Mouse (Mus musculus): ENCODE results near the gene Pitx2.

DNA sequence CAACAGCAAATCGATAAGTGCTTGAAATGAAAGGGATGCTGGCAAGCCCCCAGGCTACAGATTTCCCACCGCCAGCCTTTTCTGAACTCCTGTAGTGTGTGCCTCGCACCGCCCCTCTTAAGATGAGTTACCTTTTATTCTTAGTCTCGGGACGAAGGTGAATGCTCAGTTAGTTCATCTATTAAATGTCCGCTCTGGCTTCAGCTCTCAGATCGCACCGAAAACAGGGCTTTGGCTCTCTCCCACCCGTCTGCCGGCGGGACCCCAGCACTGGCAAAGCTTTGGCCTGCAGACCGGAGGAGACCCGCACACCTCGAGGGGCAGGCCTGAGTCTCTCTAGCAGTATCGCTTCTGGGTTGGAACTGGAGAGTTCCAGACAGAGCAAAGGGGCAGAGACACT is 4.6 kb upstream of the Pitx2 start:
- TF ChIP-seq CTCF (IDR thresholded peaks at IDR 0.05; ENCODE audit: insufficient read depth, low read length), result no peak
- no peak for TF ChIP-seq POLR2A (IDR thresholded peaks at IDR 0.05; ENCODE audit: borderline replicate concordance, extremely low read depth, low read depth, low read length)

All from lung, adult 2 months (tissue).